Mouse (Mus musculus): ENCODE data around the gene St5. TPM values are rescaled to one million over a fixed set of nuclear protein-coding genes. Genes with fewer than 3 reads are reported as not detected.

The St5 gene
- total RNA-seq, 2 experiments from 2014 or later, result 35.3 to 41.7 TPM

GRCm38 (mm10) chr7:109510799-109511198 lies 192.6 kb downstream of the St5 start:
- no peak for DNase-seq (ENCODE audit: extremely low spot score in 1 of 2, low spot score in 1 of 2)

DNA sequence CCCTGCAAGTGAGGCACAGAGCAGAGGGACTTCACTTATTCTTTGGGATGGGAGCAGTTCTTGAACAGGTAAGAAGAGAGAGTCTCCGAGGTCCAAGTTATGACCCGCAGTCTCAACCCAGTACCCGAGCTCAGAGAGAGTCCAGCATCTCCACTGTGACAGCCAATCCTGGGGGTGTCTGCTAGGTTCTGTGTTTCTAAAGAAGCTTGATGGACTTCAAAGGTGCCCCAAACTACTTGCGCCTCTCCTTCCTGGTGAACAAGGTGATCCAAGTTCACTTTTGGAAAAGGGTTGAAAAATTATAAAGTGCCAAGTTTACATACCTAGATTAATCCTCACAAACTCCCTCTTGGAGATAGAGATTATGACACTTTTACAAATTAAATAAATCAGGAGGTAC lies 195.4 kb downstream of the St5 start, which contains the start of gene Trim66:
Gene Trim66, minus strand, starts transcription at position 101 of the 400 bp plus-strand sequence.
- no peak for DNase-seq (ENCODE audit: extremely low spot score in 1 of 2, low spot score in 1 of 2)

GRCm38 (mm10) chr7:109507572-109507971 lies 195.8 kb downstream of the St5 start:
- no peak for DNase-seq (ENCODE audit: extremely low spot score in 1 of 2, low spot score in 1 of 2)

GRCm38 (mm10) chr7:109507119-109507518 lies 196.3 kb downstream of the St5 start:
- DNase-seq (ENCODE audit: extremely low spot score in 1 of 2, low spot score in 1 of 2), result no peak

GRCm38 (mm10) chr7:109497507-109497906 lies 205.9 kb downstream of the St5 start:
- no peak for DNase-seq (ENCODE audit: extremely low spot score in 1 of 2, low spot score in 1 of 2)

GRCm38 (mm10) chr7:109493319-109494316 lies 209.8 kb downstream of the St5 start:
- DNase-seq (ENCODE audit: extremely low spot score in 1 of 2, low spot score in 1 of 2), result peak; percentile 25 to 49

DNA sequence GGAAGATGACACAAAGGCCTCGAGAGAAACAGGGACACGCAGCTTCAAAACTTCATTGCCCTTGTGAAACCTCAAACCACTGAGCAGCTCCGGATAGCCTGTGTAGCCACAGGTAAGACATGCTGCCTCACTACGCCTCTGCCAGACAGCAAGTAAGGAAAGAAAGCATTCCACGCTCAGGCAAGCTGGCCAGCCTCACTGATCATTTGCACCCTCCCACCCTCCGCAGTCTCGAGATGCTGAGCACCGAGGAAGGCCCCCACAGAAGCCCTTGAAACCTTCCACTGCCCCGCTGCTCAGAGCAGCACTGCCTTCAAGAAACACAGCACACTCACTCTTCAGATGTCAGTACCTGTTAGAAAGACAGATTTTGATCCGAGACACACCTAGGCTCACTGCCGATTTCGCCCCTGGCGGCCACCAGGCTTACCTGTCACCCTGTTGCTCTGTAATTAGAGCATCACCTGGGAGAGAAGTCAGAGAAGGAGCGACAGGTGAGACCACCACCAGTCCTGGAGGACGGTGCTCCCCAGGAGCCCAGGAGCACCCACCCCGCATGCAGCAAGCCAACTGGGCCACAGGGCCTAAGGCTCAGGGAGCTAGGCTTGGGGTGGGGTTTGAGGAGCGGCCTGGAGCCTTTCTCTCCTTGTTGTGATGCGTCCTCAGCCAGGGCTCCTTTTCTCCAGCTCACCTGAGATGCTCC lies 210.6 kb downstream of the St5 start:
- DNase-seq (ENCODE audit: extremely low spot score in 1 of 2, low spot score in 1 of 2), result no peak

- DNase-seq (ENCODE audit: extremely low spot score in 1 of 2, low spot score in 1 of 2), result no peak
Observed at GRCm38 (mm10) chr7:109484221-109484620, 219.2 kb downstream of the St5 start.

DNA sequence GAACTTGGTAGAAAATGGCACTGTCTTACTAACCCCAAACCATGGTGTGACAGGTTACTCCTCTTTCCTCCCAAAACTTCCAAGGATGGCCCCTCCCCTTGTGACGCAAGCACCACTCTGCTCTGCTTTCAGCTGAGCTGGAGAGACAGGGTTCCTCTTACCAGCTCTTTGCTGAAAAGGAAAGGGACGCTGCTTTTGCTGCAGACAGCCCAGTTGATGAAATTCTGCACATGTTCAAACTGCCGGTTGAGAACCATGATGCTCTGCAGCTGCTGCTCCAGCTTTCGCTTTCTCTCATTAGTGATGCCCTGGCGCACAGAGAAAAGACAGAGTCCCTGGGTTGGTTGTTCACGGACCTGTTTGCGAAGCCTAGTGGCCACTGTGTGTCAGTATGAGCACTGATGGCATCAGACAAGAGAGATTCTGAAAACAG lies 222.6 kb downstream of the St5 start:
- no peak for DNase-seq (ENCODE audit: extremely low spot score in 1 of 2, low spot score in 1 of 2)

- DNase-seq (ENCODE audit: extremely low spot score in 1 of 2, low spot score in 1 of 2), result no peak
Observed at GRCm38 (mm10) chr7:109477926-109478325, 225.5 kb downstream of the St5 start.

Small RNA genes lying within 50 kb of the gene (microRNA-seq; reads per million reads assigned to microRNA genes)
- 0 to 0.80 reads per million in 2 experiments for gene Gm47284

Other genes with a start within 250 kb of the St5 start
- gene Trim66, start 195.5 kb downstream of the St5 start, total RNA-seq (2021), result 1 to 10 TPM; 4.5 to 5.0 TPM
- gene Rpl27a, start 184.5 kb downstream of the St5 start, total RNA-seq (2021), result 100 to 1,000 TPM; 129 to 142 TPM
- 1 to 10 TPM; 4.1 to 7.2 TPM for gene Akip1, start 85 bp upstream of the St5 start, total RNA-seq (2021)
- gene BC051019, start 20.2 kb upstream of the St5 start, total RNA-seq (2021), result not detected
- gene Ascl3, start 28.1 kb upstream of the St5 start, total RNA-seq (2021), result not detected
- gene Tmem9b, start 49.3 kb upstream of the St5 start, total RNA-seq (2021), result 100 to 1,000 TPM; 100 to 109 TPM
- gene Nrip3, start 78.4 kb upstream of the St5 start, total RNA-seq (2021), result 100 to 1,000 TPM; 194 to 212 TPM
- gene Scube2, start 162.1 kb upstream of the St5 start, total RNA-seq (2021), result under 1 TPM; 0.84 to 0.94 TPM

All from layer of hippocampus, postnatal 25 days (tissue).